Mouse (Mus musculus) heart, postnatal 0 days (tissue): ENCODE measurements around the gene Nfib. TPM values are rescaled to one million over a fixed set of nuclear protein-coding genes. Genes with fewer than 3 reads are reported as not detected.
A peak's percentile ranks its signal among the peaks of the same experiment; 100 is the strongest.

ENCODE experiments used
- ATAC-seq: fragments of 200-750 bp; cut with Nextera tagmentation; 2 replicates; pipeline ENCODE4 v1.8.0; 2017; ENCODE audit warnings: low read depth, moderate number of reproducible peaks, moderate library complexity; ENCODE audit not compliant: insufficient read depth
- DNase-seq: peaks from one replicate; pipeline ENCODE4 v3.0.0-alpha.2; 2016; ENCODE audit warnings: low spot score
- H3K27ac ChIP-seq: fragments of 300-500 bp; sonication (generic); 2 replicates; pipeline ENCODE4 v1.5.1; 2014; ENCODE audit warnings: low read depth, mild to moderate bottlenecking
- H3K27me3 ChIP-seq: fragments of 300-500 bp; sonication (generic); 2 replicates; pipeline ENCODE4 v1.6.1; 2014; ENCODE audit warnings: low read length, mixed read lengths; ENCODE audit not compliant: control insufficient read depth, insufficient read depth
- H3K36me3 ChIP-seq: fragments of 300-500 bp; sonication (generic); replicated peaks from 2 replicates; pipeline ENCODE4 v1.6.1; 2014; ENCODE audit warnings: low read length, mixed read lengths; ENCODE audit not compliant: control insufficient read depth, insufficient read depth
- H3K4me1 ChIP-seq: fragments of 300-500 bp; sonication (generic); 2 replicates; pipeline ENCODE4 v1.6.1; 2014; ENCODE audit warnings: antibody characterized with exemption; ENCODE audit not compliant: control insufficient read depth, insufficient read depth
- H3K4me2 ChIP-seq: fragments of 300-500 bp; sonication (generic); 2 replicates; pipeline ENCODE4 v1.6.1; 2014; ENCODE audit warnings: low read depth, mild to moderate bottlenecking, low read length, moderate library complexity
- H3K4me3 ChIP-seq: fragments of 300-500 bp; sonication (generic); 2 replicates; pipeline ENCODE4 v1.5.1; 2014; ENCODE audit warnings: low read depth, low read length
- H3K9ac ChIP-seq: fragments of 300-500 bp; sonication (generic); replicated peaks from 2 replicates; pipeline ENCODE4 v1.6.1; 2014; ENCODE audit warnings: low read depth, low read length, mixed read lengths
- H3K9me3 ChIP-seq: fragments of 300-500 bp; sonication (generic); replicated peaks from 2 replicates; pipeline ENCODE4 v1.6.1; 2016; ENCODE audit warnings: low read length; ENCODE audit not compliant: control insufficient read depth
- CTCF ChIP-seq: IDR thresholded peaks from 2 replicates; pipeline ENCODE4 v1.5.1; 2016; ENCODE audit warnings: antibody characterized with exemption, control low read depth, low read depth
- EP300 ChIP-seq: IDR thresholded peaks from 2 replicates; pipeline ENCODE4 v1.6.1; 2016; ENCODE audit warnings: antibody characterized with exemption, low read depth
- whole genome bisulfite sequencing: fragments of 180-500 bp; shearing (Covaris S2); extraction: QIAGEN DNeasy Blood & Tissue Kit; methylation state at CpG from one replicate; pipeline ENCODE4 v1.1.7; 2014; 5-methylcytosine and 5-hydroxymethylcytosine counted together
- polyA plus RNA-seq: library from polyadenylated mRNA; unstranded; fragments of >200 nt; fragmentation: Nextera tagmentation; extraction: Ambion mirVana; gene quantifications from 2 replicates; pipeline ENCODE4 v1.2.1, GENCODE M21; 2015
- total RNA-seq: library from RNA; depleted of rRNA; stranded (reverse); fragments of >200 nt; gene quantifications from 2 replicates; pipeline ENCODE4 v1.2.3, GENCODE M21; 2014; ENCODE audit warnings: low replicate concordance

Gene Nfib
- total and polyA plus RNA-seq, 2 experiments from 2014 or later, result 44.0 to 82.0 TPM

DNA sequence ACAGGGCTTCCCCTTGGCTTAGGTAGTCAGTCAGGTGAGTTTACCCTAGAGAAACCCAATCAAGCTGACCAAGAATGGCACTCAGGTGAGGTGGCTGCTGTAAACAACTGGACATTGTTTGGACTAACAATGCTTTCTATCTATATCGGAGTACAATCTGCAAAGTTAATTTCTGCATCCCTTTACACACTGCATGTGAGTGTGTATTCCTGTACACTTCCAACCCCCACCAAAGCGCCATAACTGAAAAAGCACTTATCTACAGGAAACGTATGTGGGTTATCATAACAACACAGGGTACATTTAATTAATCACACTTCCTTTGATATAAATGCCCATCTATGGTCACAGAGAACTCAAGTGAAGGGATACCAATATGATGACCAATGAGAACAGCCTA, 346.4 kb downstream of the Nfib start:
- no peaks in the 10 kb centered on the region for H3K9me3 ChIP-seq
- H3K4me3 ChIP-seq, result no peak overlapping the region
- peak overlapping the region; percentile 13; the same call in 1 of the 2 replicates for H3K27ac ChIP-seq
- H3K4me2 ChIP-seq, result no peak overlapping the region
- TF ChIP-seq CTCF (no peak), EP300 (peak; percentile 98)
- no peaks in the 10 kb centered on the region for H3K27me3 ChIP-seq
- 58% methylated on average over 3 of the region's 3 CpGs for WGBS
- H3K36me3 ChIP-seq, result peaks cover 16% of the 10 kb centered on the region; the same call in 1 of the 2 replicates
- H3K9ac ChIP-seq, result no peak overlapping the region
- ATAC-seq, result peak; percentile 45
- peaks cover 31% of the 10 kb centered on the region for H3K4me1 ChIP-seq
- no peak for DNase-seq

DNA sequence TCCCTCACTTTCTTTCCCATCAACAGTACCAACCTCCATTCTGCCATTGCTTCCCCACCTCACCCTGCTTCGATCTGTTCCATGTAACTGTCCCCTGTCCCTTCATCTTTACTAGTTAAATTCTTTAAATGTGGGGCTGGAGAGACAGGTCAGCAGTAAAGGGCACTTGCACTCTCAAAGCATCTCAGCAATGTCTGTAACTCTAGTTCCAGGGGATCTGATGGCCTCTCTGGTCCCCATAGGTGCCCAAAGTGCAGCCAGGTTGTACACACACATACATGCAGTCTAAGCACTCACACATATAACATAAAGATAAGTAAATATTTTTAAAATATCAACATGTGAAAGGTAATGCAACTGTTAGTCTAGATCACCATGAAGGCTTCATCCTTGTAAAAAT, 356.5 kb downstream of the Nfib start:
- Histone ChIP-seq H3K36me3 (peaks cover 56% of the 10 kb centered on the region), H3K9me3 (no peaks in the 10 kb centered on the region)
- WGBS, result 92% methylated on average over 1 of the region's 1 CpGs

DNA sequence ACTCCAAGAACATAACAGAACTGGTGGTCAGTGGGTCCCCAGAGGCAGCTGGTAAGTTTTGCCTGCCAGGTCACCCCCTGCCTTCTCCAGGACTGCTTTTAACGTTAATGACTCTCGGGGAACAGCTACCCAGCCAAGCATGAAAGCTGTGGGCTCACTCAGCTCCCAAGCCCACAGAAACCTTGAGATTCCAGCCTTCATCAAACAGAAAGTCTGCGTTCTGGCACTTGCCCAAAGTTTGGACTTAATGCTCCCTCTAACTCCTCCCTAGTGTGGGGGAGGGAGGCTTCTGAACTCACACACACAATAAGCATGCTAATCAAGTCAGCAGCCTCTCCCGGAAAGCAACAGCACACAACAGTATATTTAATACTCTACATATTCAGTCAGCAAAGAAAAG, 360.8 kb downstream of the Nfib start:
- peak; percentile 58 for DNase-seq
- Histone ChIP-seq H3K4me3 (no peak overlapping the region), H3K9me3 (no peaks in the 10 kb centered on the region), H3K27me3 (no peaks in the 10 kb centered on the region), H3K4me1 (peaks cover 15% of the 10 kb centered on the region), H3K36me3 (peaks cover 27% of the 10 kb centered on the region), H3K27ac (peak overlapping the region; percentile 39), H3K4me2 (peak overlapping the region; percentile 11), H3K9ac (no peak overlapping the region)
- peak; percentile 69; the same call in 1 of the 2 replicates for ATAC-seq
- TF ChIP-seq EP300 (no peak), CTCF (no peak)
- 7% methylated on average over 4 of the region's 4 CpGs for WGBS

More for the DNA sequence above, 356.5 kb downstream of the Nfib start:
- Histone ChIP-seq H3K27me3 (no peaks in the 10 kb centered on the region), H3K27ac (no peak overlapping the region), H3K4me3 (no peak overlapping the region), H3K4me2 (no peak overlapping the region), H3K4me1 (peaks cover 15% of the 10 kb centered on the region), H3K9ac (no peak overlapping the region)
- DNase-seq (no peak), ATAC-seq (no peak)
- no peak for TF ChIP-seq CTCF
- TF ChIP-seq EP300, result no peak

DNA sequence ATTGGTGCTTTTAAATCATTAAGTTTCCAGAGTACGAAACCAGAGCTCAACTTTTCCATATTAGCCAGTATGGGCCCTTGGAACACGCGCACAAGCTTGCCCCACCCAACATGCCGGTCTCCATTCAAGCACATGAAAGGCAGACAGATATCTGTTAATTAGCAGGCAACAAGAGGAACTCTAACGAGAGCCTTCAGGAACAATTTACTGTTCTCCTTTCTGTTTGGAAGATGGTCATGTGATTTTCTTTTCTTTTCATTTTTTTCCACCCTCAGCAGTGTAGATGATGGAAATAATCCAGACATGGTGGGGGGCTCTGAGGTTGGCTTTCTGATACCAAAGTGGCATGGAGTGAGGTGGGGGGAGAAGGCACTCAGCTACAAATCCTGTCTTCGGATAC, 361.3 kb downstream of the Nfib start:
- no peak overlapping the region for H3K4me3 ChIP-seq
- no peak for TF ChIP-seq CTCF
- no peak for TF ChIP-seq EP300
- ATAC-seq (no peak), DNase-seq (no peak)
- H3K9ac ChIP-seq, result no peak overlapping the region
- H3K4me2 ChIP-seq, result no peak overlapping the region
- H3K9me3 ChIP-seq, result no peaks in the 10 kb centered on the region
- 78% methylated on average over 6 of the region's 6 CpGs for WGBS
- peaks cover 24% of the 10 kb centered on the region for H3K36me3 ChIP-seq
- H3K4me1 ChIP-seq, result peaks cover 15% of the 10 kb centered on the region
- H3K27ac ChIP-seq, result 0 out of 2 replicates have a peak overlapping the region, but pooled peaks have one; percentile 39
- no peaks in the 10 kb centered on the region for H3K27me3 ChIP-seq

DNA sequence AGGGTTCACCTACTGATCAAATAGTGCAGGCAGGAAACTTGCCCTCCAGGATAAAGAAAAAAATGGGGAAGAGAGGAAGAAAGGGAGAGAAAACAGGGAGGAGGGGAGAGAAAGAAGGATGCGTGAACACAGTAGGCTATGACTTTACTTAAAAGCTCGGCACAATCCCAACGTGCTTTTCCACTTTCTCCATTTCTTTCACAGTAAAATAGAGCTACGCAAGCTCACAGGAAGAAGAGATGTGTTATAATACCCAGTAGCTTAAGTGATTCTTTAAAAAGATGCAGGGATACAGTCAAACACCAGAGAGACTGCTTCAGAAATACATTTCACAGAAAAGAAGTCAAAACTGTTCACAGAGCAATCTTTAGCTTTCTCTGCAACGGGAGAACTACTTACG, 366.6 kb downstream of the Nfib start:
- H3K27ac ChIP-seq, result peak overlapping the region; percentile 45
- no peak for ATAC-seq

DNA sequence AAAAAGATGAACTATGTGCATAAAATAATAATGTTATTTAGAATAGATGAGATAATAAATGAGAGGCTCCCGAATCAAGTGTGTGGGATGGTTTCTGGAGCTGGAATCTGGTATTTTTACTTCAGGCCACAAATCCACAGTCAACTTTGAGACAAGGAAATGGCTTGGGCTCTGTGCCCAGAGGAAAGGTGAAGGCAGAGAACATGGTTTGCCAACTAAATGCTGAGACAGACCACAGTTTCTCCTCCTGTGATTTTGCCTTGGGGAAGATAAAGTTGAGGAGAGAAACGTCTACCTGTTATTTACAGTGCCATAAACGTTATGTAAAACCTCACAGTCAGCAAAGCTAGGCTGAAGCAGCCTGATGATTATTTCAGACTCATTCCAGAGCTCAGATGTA, 367.1 kb downstream of the Nfib start:
- Histone ChIP-seq H3K4me3 (no peak overlapping the region), H3K4me2 (no peak overlapping the region), H3K4me1 (peaks cover 22% of the 10 kb centered on the region), H3K9me3 (no peaks in the 10 kb centered on the region), H3K27me3 (no peaks in the 10 kb centered on the region), H3K9ac (no peak overlapping the region), H3K36me3 (0 out of 2 replicates have a peak, but pooled peaks cover 3% of the 10 kb centered on the region), H3K27ac (peak overlapping the region; percentile 45)
- TF ChIP-seq CTCF, result no peak
- TF ChIP-seq EP300, result no peak
- DNase-seq (no peak), ATAC-seq (no peak)
- WGBS, result 5% methylated on average over 3 of the region's 3 CpGs

More for the DNA sequence above, 366.6 kb downstream of the Nfib start:
- WGBS, result 77% methylated on average over 6 of the region's 6 CpGs
- Histone ChIP-seq H3K9me3 (no peaks in the 10 kb centered on the region), H3K4me1 (peaks cover 18% of the 10 kb centered on the region), H3K9ac (no peak overlapping the region), H3K27me3 (no peaks in the 10 kb centered on the region), H3K36me3 (0 out of 2 replicates have a peak, but pooled peaks cover 3% of the 10 kb centered on the region), H3K4me3 (no peak overlapping the region), H3K4me2 (no peak overlapping the region)
- TF ChIP-seq EP300, result no peak
- no peak for TF ChIP-seq CTCF
- DNase-seq, result no peak
